Mouse (Mus musculus) liver, embryonic 15.5 days (tissue): ENCODE data around the gene Ccdc170. TPM values are rescaled to one million over a fixed set of nuclear protein-coding genes. Genes with fewer than 3 reads are reported as not detected.
"Not testable (repeated sequence)": the region's sequence is repeated elsewhere in the genome, so short reads cannot be mapped to it uniquely, and the experiment has no call there.

ENCODE experiments used
- ATAC-seq: fragments of 200-750 bp; cut with Nextera tagmentation; 2 replicates; pipeline ENCODE4 v1.8.0; 2017; ENCODE audit warnings: moderate number of reproducible peaks, mild to moderate bottlenecking, moderate library complexity; ENCODE audit not compliant: insufficient read depth
- H3K27ac ChIP-seq: fragments of 300-500 bp; sonication (generic); replicated peaks from 2 replicates; pipeline ENCODE4 v1.5.1; 2015; ENCODE audit warnings: mild to moderate bottlenecking, inconsistent platforms
- H3K27me3 ChIP-seq: fragments of 300-500 bp; sonication (generic); 2 replicates; pipeline ENCODE4 v1.6.1; 2015; ENCODE audit warnings: mild to moderate bottlenecking, inconsistent platforms
- H3K36me3 ChIP-seq: fragments of 300-500 bp; sonication (generic); replicated peaks from 2 replicates; pipeline ENCODE4 v1.6.1; 2015; ENCODE audit warnings: moderate library complexity, mild to moderate bottlenecking, inconsistent platforms
- H3K4me1 ChIP-seq: fragments of 300-500 bp; sonication (generic); replicated peaks from 2 replicates; pipeline ENCODE4 v1.6.1; 2015; ENCODE audit warnings: inconsistent platforms
- H3K4me2 ChIP-seq: fragments of 300-500 bp; sonication (generic); 2 replicates; pipeline ENCODE4 v1.6.1; 2015; ENCODE audit warnings: moderate library complexity, mild to moderate bottlenecking, inconsistent platforms
- H3K4me3 ChIP-seq: fragments of 300-500 bp; sonication (generic); replicated peaks from 2 replicates; pipeline ENCODE4 v1.5.1; 2015; ENCODE audit warnings: mild to moderate bottlenecking, inconsistent platforms
- H3K9ac ChIP-seq: fragments of 300-500 bp; sonication (generic); 2 replicates; pipeline ENCODE4 v1.6.1; 2015; ENCODE audit warnings: moderate library complexity, mild to moderate bottlenecking, inconsistent platforms
- H3K9me3 ChIP-seq: fragments of 300-500 bp; sonication (generic); replicated peaks from 2 replicates; pipeline ENCODE4 v1.6.1; 2016; ENCODE audit warnings: inconsistent platforms
- WGBS: fragments of 180-500 bp; shearing (Covaris S2); methylation state at CpG from one replicate; pipeline ENCODE4 v1.1.7; 2015; ENCODE audit warnings: mixed read lengths; ENCODE audit not compliant: insufficient replicate concordance; 5-methylcytosine and 5-hydroxymethylcytosine counted together
- polyA plus RNA-seq: library from polyadenylated mRNA; unstranded; fragments of >200 nt; fragmentation: Nextera tagmentation; extraction: Ambion mirVana; gene quantifications from 2 replicates; pipeline ENCODE4 v1.2.1, GENCODE M21; 2015

Ccdc170 gene
- polyA plus RNA-seq, 1 experiment from 2014 or later = not detected

DNA sequence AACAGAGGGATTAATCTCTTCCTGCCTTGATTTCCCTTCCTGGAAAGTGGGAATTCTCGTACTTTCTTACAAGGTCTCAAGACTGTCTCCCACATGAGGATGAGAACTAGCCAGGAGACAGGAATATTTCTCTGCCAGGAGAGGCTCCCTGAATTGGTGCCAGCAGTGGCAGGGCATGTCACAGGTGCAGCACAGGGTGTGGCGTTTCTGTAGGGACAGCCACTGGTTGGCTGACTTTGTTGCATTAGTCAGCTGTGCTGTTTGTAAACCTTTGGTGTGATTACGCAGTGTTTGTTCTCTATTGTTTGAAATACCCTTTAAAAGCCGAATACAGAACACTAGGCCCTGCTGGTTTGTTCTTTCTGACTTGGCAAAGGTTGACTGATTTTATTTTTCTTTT is 117.3 kb downstream of the Ccdc170 start:
- no peak for ATAC-seq
- H3K27me3 ChIP-seq = no peaks in the 10 kb centered on the region
- no peaks in the 10 kb centered on the region for H3K4me1 ChIP-seq
- H3K9me3 ChIP-seq = no peaks in the 10 kb centered on the region
- no peak overlapping the region for H3K27ac ChIP-seq
- H3K4me2 ChIP-seq = no peak overlapping the region
- 54% methylated on average over 4 of the region's 4 CpGs for WGBS
- no peaks in the 10 kb centered on the region for H3K36me3 ChIP-seq
- H3K9ac ChIP-seq = no peak overlapping the region
- H3K4me3 ChIP-seq = no peak overlapping the region

DNA sequence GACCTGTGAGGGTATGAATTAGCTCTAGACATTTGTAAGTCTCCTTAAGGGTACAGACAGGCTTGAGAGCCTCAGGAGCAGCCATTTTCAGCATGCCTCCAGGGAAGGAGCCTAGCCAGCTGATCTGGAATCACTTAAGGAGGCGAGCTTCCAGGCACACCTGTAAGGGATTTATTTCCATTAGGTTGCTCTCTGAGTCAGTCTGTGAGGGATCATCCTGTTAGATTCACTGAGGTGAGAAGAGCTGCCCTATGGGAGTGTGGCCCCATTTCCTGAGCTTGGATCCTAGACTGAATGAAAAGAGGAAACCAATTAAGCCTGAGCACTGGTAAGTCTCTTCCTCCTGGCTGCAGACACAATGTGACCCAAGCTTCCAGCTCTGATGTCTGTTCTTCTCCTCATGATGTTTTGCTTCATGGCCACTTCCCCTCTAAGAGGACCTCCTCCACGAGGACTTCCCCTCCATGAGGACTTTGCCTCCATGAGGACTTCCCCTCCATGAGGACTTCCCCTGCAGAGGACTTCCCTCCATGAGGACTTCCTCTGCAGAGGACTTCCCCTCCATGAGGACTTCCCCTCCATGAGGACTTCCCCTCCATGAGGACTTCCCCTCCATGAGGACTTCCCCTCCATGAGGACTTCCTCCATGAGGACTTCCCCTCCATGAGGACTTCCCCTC is 118.6 kb downstream of the Ccdc170 start:
- no peaks in the 10 kb centered on the region for H3K4me1 ChIP-seq
- H3K36me3 ChIP-seq = no peaks in the 10 kb centered on the region
- WGBS = 31% methylated on average over 2 of the region's 2 CpGs
- no peak for ATAC-seq
- H3K27me3 ChIP-seq = no peaks in the 10 kb centered on the region
- H3K4me2 ChIP-seq = no peak overlapping the region
- no peak overlapping the region for H3K9ac ChIP-seq
- H3K4me3 ChIP-seq = no peak overlapping the region
- H3K27ac ChIP-seq = no peak overlapping the region
- H3K9me3 ChIP-seq = no peaks in the 10 kb centered on the region

DNA sequence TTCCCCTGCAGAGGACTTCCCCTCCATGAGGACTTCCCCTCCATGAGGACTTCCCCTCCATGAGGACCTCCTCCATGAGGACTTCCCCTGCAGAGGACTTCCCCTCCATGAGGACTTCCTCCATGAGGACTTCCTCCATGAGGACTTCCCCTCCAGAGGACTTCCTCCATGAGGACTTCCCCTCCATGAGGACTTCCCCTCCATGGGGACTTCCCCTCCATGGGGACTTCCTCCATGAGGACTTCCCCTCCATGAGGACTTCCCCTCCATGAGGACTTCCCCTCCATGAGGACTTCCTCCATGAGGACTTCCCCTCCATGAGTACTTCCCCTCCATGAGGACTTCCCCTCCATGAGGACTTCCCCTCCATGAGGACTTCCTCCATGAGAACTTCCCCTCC is 119.3 kb downstream of the Ccdc170 start:
- H3K4me2 ChIP-seq, H3K4me1 ChIP-seq, H3K9ac ChIP-seq, H3K36me3 ChIP-seq, ATAC-seq, H3K9me3 ChIP-seq, H3K27me3 ChIP-seq, H3K4me3 ChIP-seq, H3K27ac ChIP-seq: not testable (repeated sequence)

DNA sequence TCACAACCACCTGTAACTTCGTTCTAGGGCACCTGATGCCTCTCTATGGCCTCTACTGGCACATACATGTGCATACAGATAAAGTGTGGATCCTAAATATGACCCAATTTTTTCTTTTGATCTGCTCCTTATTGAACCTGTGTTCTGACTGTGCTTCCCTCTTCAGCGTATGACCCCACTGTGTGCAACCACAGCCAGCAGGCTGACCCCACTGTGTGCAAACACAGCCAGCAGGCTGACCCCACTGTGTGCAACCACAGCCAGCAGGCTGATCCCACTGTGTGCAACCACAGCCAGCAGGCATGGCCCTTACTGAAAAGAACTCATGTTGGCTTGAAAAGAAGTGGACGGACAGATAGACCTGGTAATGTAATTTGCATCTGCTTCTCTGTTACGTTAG is 120.2 kb downstream of the Ccdc170 start:
- Histone ChIP-seq H3K4me2 (no peak overlapping the region), H3K27me3 (no peaks in the 10 kb centered on the region), H3K27ac (no peak overlapping the region), H3K4me3 (no peak overlapping the region), H3K4me1 (no peaks in the 10 kb centered on the region), H3K9ac (no peak overlapping the region), H3K9me3 (no peaks in the 10 kb centered on the region), H3K36me3 (no peaks in the 10 kb centered on the region)
- 57% methylated on average over 4 of the region's 4 CpGs for WGBS
- no peak for ATAC-seq

DNA sequence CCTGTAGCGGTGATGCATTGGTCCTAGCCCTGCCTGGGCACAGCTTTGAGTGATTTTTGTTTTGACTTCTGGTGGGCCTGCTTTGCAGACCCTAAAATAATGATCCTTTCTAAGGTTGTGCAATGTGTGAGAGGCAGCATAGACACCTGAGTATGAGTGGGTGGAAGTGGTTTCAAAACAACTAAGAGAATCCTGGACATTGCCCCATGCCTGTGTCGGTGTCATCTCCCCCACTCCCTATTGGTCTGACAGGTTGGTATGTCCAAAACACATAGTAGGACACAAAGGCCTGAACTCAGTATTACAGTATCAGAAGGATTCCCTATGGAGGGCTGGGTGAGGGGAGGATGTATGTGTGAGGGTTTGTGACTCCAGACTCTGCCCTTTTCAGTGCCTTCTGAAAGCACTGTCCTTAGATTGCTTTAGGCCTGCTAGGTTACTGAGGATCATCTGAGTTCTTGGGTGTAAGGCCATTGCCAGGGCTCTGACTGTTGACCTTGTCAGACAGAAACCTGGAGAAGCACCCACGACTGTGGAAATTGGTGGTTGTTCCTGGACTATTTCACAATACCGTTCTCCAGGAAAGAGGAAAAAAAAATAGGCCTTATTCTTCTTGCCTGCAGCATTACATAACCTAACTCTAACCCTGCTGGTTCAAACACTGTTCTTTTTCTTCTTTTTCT is 122.4 kb downstream of the Ccdc170 start:
- Histone ChIP-seq H3K9ac (no peak overlapping the region), H3K36me3 (no peaks in the 10 kb centered on the region), H3K27ac (peak overlapping the region; percentile 41), H3K4me3 (no peak overlapping the region), H3K4me1 (no peaks in the 10 kb centered on the region), H3K9me3 (no peaks in the 10 kb centered on the region), H3K4me2 (no peak overlapping the region), H3K27me3 (no peaks in the 10 kb centered on the region)
- ATAC-seq = peak; percentile 78
- WGBS = 52% methylated on average over 4 of the region's 4 CpGs

DNA sequence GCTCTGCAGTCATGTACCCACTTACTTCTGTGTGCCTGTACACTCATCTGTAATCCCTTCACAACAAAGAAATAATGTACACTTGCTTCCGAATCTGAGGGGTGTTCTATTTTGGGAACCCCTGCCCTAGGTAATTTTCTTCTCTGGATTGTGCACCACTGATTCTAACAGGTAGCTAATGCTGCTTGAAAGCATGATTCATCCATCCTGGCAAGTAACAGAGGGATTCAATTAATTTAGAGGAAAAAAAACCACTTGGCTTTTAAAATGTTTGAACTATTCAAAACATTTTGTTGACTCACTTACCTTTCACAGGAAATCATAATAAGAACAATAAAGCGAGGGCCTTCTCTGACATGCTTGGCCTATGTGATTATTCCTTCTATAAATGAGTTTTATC is 127.9 kb downstream of the Ccdc170 start:
- no peak overlapping the region for H3K4me3 ChIP-seq
- H3K27me3 ChIP-seq = no peaks in the 10 kb centered on the region
- H3K9me3 ChIP-seq = no peaks in the 10 kb centered on the region
- no peak overlapping the region for H3K27ac ChIP-seq
- no peak overlapping the region for H3K9ac ChIP-seq
- no peak for ATAC-seq
- H3K4me2 ChIP-seq = no peak overlapping the region
- H3K4me1 ChIP-seq = no peaks in the 10 kb centered on the region
- WGBS = 55% methylated on average over 2 of the region's 2 CpGs
- H3K36me3 ChIP-seq = no peaks in the 10 kb centered on the region

DNA sequence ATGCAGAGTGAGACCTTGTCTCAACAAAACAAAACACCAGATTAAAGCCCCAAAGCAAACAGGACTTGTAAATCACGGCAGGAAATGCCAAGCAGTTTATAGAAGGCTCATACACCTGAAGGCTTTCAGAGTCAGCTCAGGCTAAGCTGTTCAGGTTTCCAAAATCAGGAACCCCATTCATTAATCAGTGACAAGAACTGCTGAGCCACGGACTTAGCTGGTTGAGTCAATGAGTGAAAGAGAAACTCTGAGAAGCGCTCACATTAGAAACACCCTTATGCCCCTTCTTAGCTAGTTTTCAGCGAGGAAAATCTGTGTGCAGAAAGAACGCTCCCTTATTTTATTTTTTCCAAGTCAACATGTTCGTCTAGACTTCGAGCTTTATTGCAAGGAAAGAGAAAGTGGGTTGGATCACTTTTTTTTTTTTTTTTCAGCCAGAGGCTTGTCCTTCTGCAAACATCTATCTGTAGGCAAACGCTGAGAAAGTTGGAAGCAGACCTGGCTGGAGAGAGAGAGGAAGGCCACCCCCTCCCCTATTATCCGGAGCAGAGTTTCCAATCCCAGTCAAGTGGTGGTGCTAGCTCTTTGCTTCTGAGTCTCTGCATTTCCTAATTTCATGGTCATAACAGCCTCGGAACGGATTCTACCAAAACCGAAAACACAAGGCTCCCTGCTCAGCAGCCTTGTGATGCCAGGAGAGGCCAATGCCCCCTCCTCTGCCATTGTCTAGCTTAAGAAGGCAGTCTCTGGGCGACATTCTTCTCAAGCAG is 129.3 kb downstream of the Ccdc170 start, which contains the start of gene Esr1:
Gene Esr1, plus strand, starts transcription at position 208 of the 770 bp plus-strand sequence.
- Histone ChIP-seq H3K27me3 (no peaks in the 10 kb centered on the region), H3K36me3 (no peaks in the 10 kb centered on the region), H3K4me3 (peak within 1 kb of the TSS; percentile 42), H3K4me2 (peak within 1 kb of the TSS; percentile 55), H3K9ac (no peak within 1 kb of the TSS), H3K27ac (no peak within 1 kb of the TSS), H3K4me1 (no peaks in the 10 kb centered on the region), H3K9me3 (no peaks in the 10 kb centered on the region)
- WGBS = 27% methylated on average over 13 of the region's 13 CpGs
- ATAC-seq = no peak

Other genes starting within 250 kb of the Ccdc170 start
- 3.9 and 4.0 TPM in 2 replicates for gene Akap12, start 216.1 kb upstream of the Ccdc170 start, polyA plus RNA-seq
- 3.8 and 4.0 TPM in 2 replicates for gene Zbtb2, start 94.4 kb upstream of the Ccdc170 start, polyA plus RNA-seq
- 17.2 and 19.0 TPM in 2 replicates for gene Rmnd1, start 50.1 kb upstream of the Ccdc170 start, polyA plus RNA-seq
- gene Armt1, start 50.0 kb upstream of the Ccdc170 start, polyA plus RNA-seq = 12.5 and 12.6 TPM in 2 replicates
- 0.32 and 0.44 TPM in 2 replicates for gene Esr1, start 129.1 kb downstream of the Ccdc170 start, polyA plus RNA-seq